Mouse (Mus musculus) small intestine, adult 2 months (tissue): ENCODE measurements around the gene Col1a2. TPM values are rescaled to one million over a fixed set of nuclear protein-coding genes. Genes with fewer than 3 reads are reported as not detected.

Source experiments
- H3K27ac ChIP-seq: fragments of 200-500 bp; 2 replicates; pipeline ENCODE4 v1.5.1; 2012; ENCODE audit warnings: low read depth, low read length, control low read depth, inconsistent platforms; ENCODE audit not compliant: insufficient read depth
- H3K27me3 ChIP-seq: fragments of 200-500 bp; 2 replicates; pipeline ENCODE4 v1.6.1; 2012; ENCODE audit warnings: mild to moderate bottlenecking, moderate library complexity, low read length, inconsistent platforms; ENCODE audit not compliant: control insufficient read depth, insufficient read depth
- H3K36me3 ChIP-seq: fragments of 200-500 bp; 2 replicates; pipeline ENCODE4 v1.6.1; 2012; ENCODE audit warnings: mild to moderate bottlenecking, low read length, control low read depth, inconsistent platforms; ENCODE audit not compliant: control insufficient read depth, insufficient read depth
- H3K4me1 ChIP-seq: fragments of 200-500 bp; 2 replicates; pipeline ENCODE4 v1.6.1; 2012; ENCODE audit warnings: low read length, inconsistent platforms, mixed read lengths; ENCODE audit not compliant: control insufficient read depth, insufficient read depth, insufficient read length
- H3K4me3 ChIP-seq: fragments of 200-500 bp; 2 replicates; pipeline ENCODE4 v1.5.1; 2012; ENCODE audit warnings: low read depth, mild to moderate bottlenecking, control low read depth, inconsistent platforms, low read length, moderate library complexity
- CTCF ChIP-seq: fragments of 200-500 bp; IDR thresholded peaks from 2 replicates; pipeline ENCODE4 v1.5.1; 2012; ENCODE audit warnings: low read depth, mild to moderate bottlenecking, control low read depth, inconsistent platforms, low read length, moderate library complexity, mixed read lengths; ENCODE audit not compliant: insufficient replicate concordance, insufficient read length; ENCODE audit errors: extremely low read depth
- POLR2A ChIP-seq: fragments of 200-500 bp; IDR thresholded peaks from 2 replicates; pipeline ENCODE4 v1.6.1; 2012; ENCODE audit warnings: low read depth, mild to moderate bottlenecking, control low read depth, inconsistent platforms, low read length, moderate library complexity
- WGBS: fragments of 180-500 bp; shearing (Covaris S2); methylation state at CpG from one replicate; pipeline ENCODE4 v1.1.7; 2018; 5-methylcytosine and 5-hydroxymethylcytosine counted together
- polyA plus RNA-seq: library from polyadenylated mRNA; depleted of rRNA; stranded (reverse); fragments of >200 nt; gene quantifications from 2 replicates; pipeline ENCODE4 v1.2.3, GENCODE M21; 2012

Col1a2 gene
- polyA plus RNA-seq, 1 experiment = 39.8 TPM

GRCm38 (mm10) chr6:4548894-4549293 is 44.3 kb downstream of the Col1a2 start:
- no peaks in the 10 kb centered on the region for H3K4me1 ChIP-seq
- H3K36me3 ChIP-seq = no peaks in the 10 kb centered on the region
- TF ChIP-seq POLR2A (no peak), CTCF (no peak)
- H3K27me3 ChIP-seq = 0 out of 2 replicates have a peak, but pooled peaks cover 2% of the 10 kb centered on the region
- H3K27ac ChIP-seq = no peak overlapping the region
- no peak overlapping the region for H3K4me3 ChIP-seq
- 48% methylated on average over 4 of the region's 4 CpGs for WGBS

DNA sequence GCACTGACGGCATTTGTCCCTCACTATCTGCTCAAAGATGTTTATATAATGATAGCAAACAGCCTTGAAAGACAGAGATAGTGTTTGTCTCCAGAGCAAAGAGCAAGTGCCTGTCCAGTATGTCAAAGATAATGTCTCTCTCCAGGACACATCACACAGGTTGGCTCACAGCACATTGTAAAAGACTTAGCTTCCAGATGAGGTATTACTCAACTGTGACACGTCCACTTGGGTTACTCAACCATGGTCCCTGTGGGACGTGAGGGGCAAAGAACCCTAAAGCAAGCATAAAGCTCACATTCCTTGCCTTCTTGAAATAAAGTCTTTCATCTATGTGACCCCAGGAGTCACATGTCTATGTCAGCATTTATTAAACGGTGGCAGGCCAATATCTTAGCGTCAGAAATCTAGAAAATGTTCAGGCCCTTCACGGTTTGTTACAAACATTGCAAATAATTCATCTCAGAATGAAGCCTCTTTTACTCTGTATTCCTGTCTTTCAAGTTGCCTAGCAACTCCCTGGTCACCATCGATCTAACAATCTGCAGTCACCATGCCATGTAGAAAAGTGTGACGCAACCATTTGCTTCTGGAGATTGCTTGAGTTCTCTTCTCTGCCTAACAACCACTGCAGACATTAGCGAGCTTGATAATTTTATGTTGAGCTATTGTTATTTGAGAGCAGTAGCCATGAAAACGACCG is 45.4 kb downstream of the Col1a2 start:
- Histone ChIP-seq H3K4me3 (no peak overlapping the region), H3K27me3 (0 out of 2 replicates have a peak, but pooled peaks cover 2% of the 10 kb centered on the region), H3K27ac (no peak overlapping the region), H3K36me3 (no peaks in the 10 kb centered on the region), H3K4me1 (no peaks in the 10 kb centered on the region)
- WGBS = 37% methylated on average over 11 of the region's 11 CpGs
- TF ChIP-seq POLR2A (no peak), CTCF (no peak)

- WGBS = 71% methylated on average over 1 of the region's 1 CpGs
- TF ChIP-seq CTCF (no peak), POLR2A (no peak)
Measured at GRCm38 (mm10) chr6:4550549-4550915, 45.9 kb downstream of the Col1a2 start.

GRCm38 (mm10) chr6:4555366-4555765 is 50.8 kb downstream of the Col1a2 start:
- WGBS = 74% methylated on average over 6 of the region's 6 CpGs
- Histone ChIP-seq H3K4me3 (no peak overlapping the region), H3K36me3 (no peaks in the 10 kb centered on the region), H3K27ac (no peak overlapping the region), H3K27me3 (no peaks in the 10 kb centered on the region), H3K4me1 (no peaks in the 10 kb centered on the region)
- TF ChIP-seq POLR2A (no peak), CTCF (no peak)

More at GRCm38 (mm10) chr6:4550549-4550915, 45.9 kb downstream of the Col1a2 start:
- H3K27me3 ChIP-seq = 0 out of 2 replicates have a peak, but pooled peaks cover 2% of the 10 kb centered on the region
- no peaks in the 10 kb centered on the region for H3K36me3 ChIP-seq
- no peaks in the 10 kb centered on the region for H3K4me1 ChIP-seq
- H3K4me3 ChIP-seq = no peak overlapping the region
- H3K27ac ChIP-seq = no peak overlapping the region

DNA sequence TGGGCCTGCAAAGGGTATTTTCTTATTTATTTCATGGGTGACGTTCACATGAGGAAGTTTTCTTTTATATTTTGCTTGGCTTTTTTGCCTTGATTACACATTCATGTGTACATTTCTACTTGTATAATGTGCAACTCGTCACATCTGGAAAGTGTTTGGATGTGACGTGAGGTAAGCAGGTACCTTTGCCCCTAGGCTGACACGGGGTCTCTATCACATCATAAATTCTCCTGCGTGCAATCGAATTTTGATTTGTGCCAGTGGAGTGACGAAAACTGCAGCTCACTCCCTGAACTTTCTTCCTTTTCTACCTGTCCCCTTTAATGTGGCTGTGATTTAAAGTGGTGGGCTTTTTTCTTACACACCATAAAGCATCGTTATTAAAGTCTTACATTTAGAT is 52.5 kb downstream of the Col1a2 start:
- Histone ChIP-seq H3K4me3 (no peak overlapping the region), H3K27ac (no peak overlapping the region), H3K4me1 (no peaks in the 10 kb centered on the region), H3K36me3 (no peaks in the 10 kb centered on the region), H3K27me3 (no peaks in the 10 kb centered on the region)
- WGBS = 77% methylated on average over 8 of the region's 8 CpGs
- TF ChIP-seq CTCF = no peak
- TF ChIP-seq POLR2A = no peak

- Histone ChIP-seq H3K4me3 (no peak overlapping the region), H3K27ac (no peak overlapping the region), H3K36me3 (no peaks in the 10 kb centered on the region), H3K27me3 (no peaks in the 10 kb centered on the region), H3K4me1 (no peaks in the 10 kb centered on the region)
- 27% methylated on average over 7 of the region's 7 CpGs for whole genome bisulfite sequencing
- TF ChIP-seq CTCF = peak; percentile 19; the same call in 1 of the 2 replicates
- no peak for TF ChIP-seq POLR2A
Measured at GRCm38 (mm10) chr6:4557678-4558077, 53.1 kb downstream of the Col1a2 start.

GRCm38 (mm10) chr6:4561156-4561555 is 56.5 kb downstream of the Col1a2 start:
- no peaks in the 10 kb centered on the region for H3K36me3 ChIP-seq
- H3K4me1 ChIP-seq = no peaks in the 10 kb centered on the region
- H3K27me3 ChIP-seq = no peaks in the 10 kb centered on the region
- H3K27ac ChIP-seq = no peak overlapping the region
- TF ChIP-seq POLR2A (no peak), CTCF (no peak)
- no peak overlapping the region for H3K4me3 ChIP-seq
- WGBS = 30% methylated on average over 11 of the region's 11 CpGs
